Mouse (Mus musculus) embryonic facial prominence, embryonic 15.5 days (tissue): ENCODE data around the gene Ap3b1. TPM values are rescaled to one million over a fixed set of nuclear protein-coding genes. Genes with fewer than 3 reads are reported as not detected.
A peak's percentile ranks its signal among the peaks of the same experiment; 100 is the strongest.

Experiments
- ATAC-seq: fragments of 200-750 bp; cut with Nextera tagmentation; 2 replicates; pipeline ENCODE4 v1.8.0; 2017; ENCODE audit warnings: low read depth, moderate TSS enrichment; ENCODE audit not compliant: insufficient number of reproducible peaks, low FRiP score, low TSS enrichment
- H3K27ac ChIP-seq: fragments of 300-500 bp; sonication (generic); replicated peaks from 2 replicates; pipeline ENCODE4 v1.5.1; 2015; ENCODE audit warnings: mild to moderate bottlenecking, inconsistent platforms
- H3K27me3 ChIP-seq: fragments of 300-500 bp; sonication (generic); 2 replicates; pipeline ENCODE4 v1.6.1; 2015; ENCODE audit warnings: inconsistent platforms
- H3K36me3 ChIP-seq: fragments of 300-500 bp; sonication (generic); 2 replicates; pipeline ENCODE4 v1.6.1; 2015; ENCODE audit warnings: mild to moderate bottlenecking, inconsistent platforms
- H3K4me1 ChIP-seq: fragments of 300-500 bp; sonication (generic); 2 replicates; pipeline ENCODE4 v1.6.1; 2015; ENCODE audit warnings: inconsistent platforms
- H3K4me2 ChIP-seq: fragments of 300-500 bp; sonication (generic); replicated peaks from 2 replicates; pipeline ENCODE4 v1.6.1; 2015; ENCODE audit warnings: mild to moderate bottlenecking, inconsistent platforms
- H3K4me3 ChIP-seq: fragments of 300-500 bp; sonication (generic); replicated peaks from 2 replicates; pipeline ENCODE4 v1.5.1; 2015; ENCODE audit warnings: mild to moderate bottlenecking, inconsistent platforms
- H3K9ac ChIP-seq: fragments of 300-500 bp; sonication (generic); 2 replicates; pipeline ENCODE4 v1.6.1; 2015; ENCODE audit warnings: inconsistent platforms
- H3K9me3 ChIP-seq: fragments of 300-500 bp; sonication (generic); replicated peaks from 2 replicates; pipeline ENCODE4 v1.6.1; 2016; ENCODE audit warnings: inconsistent platforms
- WGBS: fragments of 180-500 bp; shearing (Covaris S2); methylation state at CpG from one replicate; pipeline ENCODE4 v1.1.7; 2015; 5-methylcytosine and 5-hydroxymethylcytosine counted together
- microRNA-seq: library from miRNA; unstranded; fragments of <30 nt; microRNA quantifications from one replicate; pipeline ENCODE4, GENCODE M21; 2016; ENCODE audit warnings: borderline number of aligned reads
- polyA plus RNA-seq: library from polyadenylated mRNA; unstranded; fragments of >200 nt; fragmentation: Nextera tagmentation; extraction: Ambion mirVana; gene quantifications from 2 replicates; pipeline ENCODE4 v1.2.1, GENCODE M21; 2015

Gene Ap3b1
- polyA plus RNA-seq, 1 experiment from 2014 or later, result 43.8 TPM

DNA sequence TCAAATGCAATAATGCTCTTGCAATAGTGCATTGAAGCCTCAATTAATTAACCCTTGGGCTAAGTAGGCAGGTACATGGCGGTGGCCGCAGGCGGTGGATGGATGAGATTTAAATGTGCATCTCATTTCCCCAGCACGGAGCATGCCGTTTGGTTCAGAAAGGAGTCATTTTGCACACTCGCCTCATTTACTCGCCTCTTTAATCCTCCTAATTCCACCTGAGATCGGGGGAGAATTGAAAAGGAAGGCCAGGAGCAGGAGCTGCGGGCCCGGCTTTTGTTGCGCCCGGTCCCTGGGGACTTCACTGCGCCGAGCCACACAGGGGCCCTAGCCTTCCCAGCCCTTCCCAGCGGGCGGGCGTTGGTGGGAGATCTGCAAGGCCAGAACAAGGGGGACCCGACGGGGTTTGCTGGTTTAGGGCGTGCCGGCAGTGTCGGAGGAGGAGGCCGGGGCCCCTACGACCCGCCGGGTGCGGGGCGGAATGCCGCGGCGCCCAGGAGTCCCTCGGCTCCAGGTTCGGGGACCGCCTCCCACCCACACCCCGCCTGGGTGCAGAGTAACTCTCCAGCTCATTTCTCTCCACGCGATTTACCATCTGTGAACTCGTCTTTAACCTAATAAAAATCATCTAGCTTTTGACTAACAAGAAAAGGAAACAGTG, 237.1 kb downstream of the Ap3b1 start:
- H3K36me3 ChIP-seq, result no peaks in the 10 kb centered on the region
- peaks cover 15% of the 10 kb centered on the region for H3K4me1 ChIP-seq
- H3K4me2 ChIP-seq, result peak overlapping the region; percentile 52
- WGBS, result 2% methylated on average over 38 of the region's 38 CpGs
- no peak for ATAC-seq
- H3K4me3 ChIP-seq, result peak overlapping the region; percentile 33
- peaks cover 59% of the 10 kb centered on the region for H3K27me3 ChIP-seq
- no peaks in the 10 kb centered on the region for H3K9me3 ChIP-seq
- H3K27ac ChIP-seq, result no peak overlapping the region
- H3K9ac ChIP-seq, result no peak overlapping the region

DNA sequence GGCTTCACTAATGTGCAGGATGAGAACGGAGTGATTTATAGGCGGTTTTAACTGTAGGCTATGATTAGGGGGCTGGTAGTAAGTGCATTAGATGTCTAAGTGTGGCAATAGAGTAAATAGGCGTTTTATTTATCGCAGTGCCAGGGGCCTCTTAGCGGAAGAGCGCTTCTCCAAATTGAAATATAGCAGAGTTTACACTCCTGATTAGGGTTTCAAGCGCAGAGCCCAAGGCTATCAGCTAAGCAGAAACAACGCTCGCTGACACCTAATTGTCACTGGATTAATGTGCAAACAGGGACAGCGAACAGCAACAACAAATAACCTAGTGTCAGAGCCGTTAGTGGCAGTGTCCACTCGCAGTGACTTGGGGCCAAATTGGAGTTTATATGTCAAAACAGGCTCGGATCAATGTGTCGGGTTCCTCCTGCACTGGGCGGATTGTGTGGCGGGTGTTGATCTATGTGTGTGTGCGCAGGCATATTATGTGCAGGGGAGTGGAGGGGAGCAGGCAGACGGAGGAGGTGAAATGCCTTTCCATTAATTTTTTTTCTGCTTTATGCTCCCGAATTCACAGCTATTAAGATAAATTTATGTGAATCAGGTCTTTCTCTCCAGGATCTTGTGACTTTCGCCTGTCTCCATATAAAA, 237.8 kb downstream of the Ap3b1 start:
- Histone ChIP-seq H3K9me3 (no peaks in the 10 kb centered on the region), H3K27me3 (peaks cover 59% of the 10 kb centered on the region), H3K4me3 (peak overlapping the region; percentile 33), H3K4me2 (peak overlapping the region; percentile 52), H3K9ac (no peak overlapping the region), H3K36me3 (no peaks in the 10 kb centered on the region), H3K27ac (no peak overlapping the region), H3K4me1 (peaks cover 15% of the 10 kb centered on the region)
- WGBS, result 12% methylated on average over 20 of the region's 20 CpGs
- ATAC-seq, result no peak

DNA sequence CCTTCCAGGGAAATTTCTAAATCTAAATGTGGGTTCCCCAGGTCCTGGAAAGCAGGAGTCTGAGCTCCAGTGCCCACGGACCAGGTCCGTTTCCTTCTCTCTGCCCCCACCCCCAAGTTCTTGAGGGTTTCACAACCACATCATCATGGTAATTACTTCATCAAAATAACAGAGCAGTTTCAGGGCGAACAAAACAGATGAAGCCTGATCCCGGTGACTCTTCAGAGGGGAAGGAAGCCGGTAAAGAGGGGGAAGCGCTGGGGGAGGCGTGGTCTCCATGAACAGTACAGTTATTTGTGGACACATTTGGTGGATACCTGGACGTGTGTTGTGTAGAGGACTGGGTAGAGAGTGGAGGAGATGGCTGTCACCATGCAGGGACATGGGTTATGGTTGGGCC, 241.0 kb downstream of the Ap3b1 start:
- Histone ChIP-seq H3K9me3 (no peaks in the 10 kb centered on the region), H3K9ac (no peak overlapping the region), H3K27me3 (peaks cover 48% of the 10 kb centered on the region), H3K4me2 (no peak overlapping the region), H3K27ac (no peak overlapping the region), H3K4me3 (no peak overlapping the region), H3K4me1 (peaks cover 15% of the 10 kb centered on the region), H3K36me3 (no peaks in the 10 kb centered on the region)
- WGBS, result 49% methylated on average over 8 of the region's 8 CpGs
- no peak for ATAC-seq

DNA sequence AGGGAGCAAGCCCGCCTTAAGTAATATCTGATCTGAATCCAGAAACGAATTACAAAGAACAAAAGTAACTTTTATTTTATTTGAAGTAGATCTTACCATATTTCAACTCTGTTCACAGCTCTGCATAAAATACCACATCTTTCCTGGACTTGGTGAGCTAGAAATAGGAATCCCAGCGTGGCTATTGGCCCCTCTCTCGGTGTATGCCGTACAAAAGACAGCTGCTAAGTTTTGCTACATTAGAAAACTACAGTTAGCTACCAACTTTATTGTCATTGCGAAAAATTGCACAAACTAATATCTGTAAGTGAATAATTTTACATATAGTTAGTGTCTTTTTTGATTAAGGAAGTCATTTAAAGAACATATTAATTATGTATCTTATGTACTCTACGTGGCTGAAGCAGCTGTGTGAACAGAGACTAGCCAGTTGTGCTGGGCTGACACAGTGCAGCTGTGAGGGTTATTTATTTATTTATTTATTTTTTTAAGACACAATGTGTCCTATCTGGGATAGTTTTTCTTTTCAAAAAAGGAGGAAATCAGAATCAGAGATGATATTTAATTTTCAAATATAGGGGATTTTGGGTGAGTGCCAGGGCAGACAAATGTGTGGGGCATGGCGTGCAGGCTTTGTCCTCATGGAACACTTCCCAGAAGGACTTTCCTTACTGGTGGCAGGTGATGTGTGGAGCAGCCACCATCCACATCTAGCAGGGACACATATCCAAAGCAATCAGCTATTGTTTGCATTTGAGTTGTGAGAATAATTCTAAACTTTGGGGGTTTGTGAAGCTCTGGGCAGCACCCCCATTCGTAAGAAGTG, 248.5 kb downstream of the Ap3b1 start:
- H3K4me1 ChIP-seq, result peaks cover 7% of the 10 kb centered on the region
- H3K4me3 ChIP-seq, result no peak overlapping the region
- WGBS, result 73% methylated on average over 9 of the region's 9 CpGs
- H3K4me2 ChIP-seq, result no peak overlapping the region
- peaks cover 9% of the 10 kb centered on the region; the same call in 1 of the 2 replicates for H3K27me3 ChIP-seq
- no peak overlapping the region for H3K9ac ChIP-seq
- H3K27ac ChIP-seq, result no peak overlapping the region
- no peaks in the 10 kb centered on the region for H3K36me3 ChIP-seq
- no peak for ATAC-seq
- H3K9me3 ChIP-seq, result no peaks in the 10 kb centered on the region

DNA sequence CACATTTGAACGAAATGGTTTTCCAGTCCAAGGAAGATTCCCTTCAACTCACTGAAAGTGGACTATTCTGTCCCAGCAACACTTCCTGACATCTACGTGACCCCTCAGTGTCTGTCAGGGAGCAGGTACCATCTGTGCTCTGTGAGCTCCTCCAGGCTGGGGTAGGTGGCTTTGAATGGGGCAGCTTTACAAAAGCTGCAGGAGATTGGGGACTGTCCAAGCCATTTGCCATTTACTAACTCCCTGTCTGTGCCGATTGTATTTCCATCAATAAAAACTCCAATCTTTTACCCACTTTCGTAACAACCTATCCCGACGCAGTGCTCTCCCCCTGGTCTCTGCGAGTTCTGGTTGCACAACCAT, 249.1 kb downstream of the Ap3b1 start:
- Histone ChIP-seq H3K4me2 (no peak overlapping the region), H3K27ac (no peak overlapping the region), H3K27me3 (peaks cover 9% of the 10 kb centered on the region; the same call in 1 of the 2 replicates), H3K9ac (no peak overlapping the region), H3K9me3 (no peaks in the 10 kb centered on the region), H3K36me3 (no peaks in the 10 kb centered on the region), H3K4me1 (peaks cover 7% of the 10 kb centered on the region), H3K4me3 (no peak overlapping the region)
- WGBS, result 31% methylated on average over 7 of the region's 7 CpGs
- ATAC-seq, result no peak

DNA sequence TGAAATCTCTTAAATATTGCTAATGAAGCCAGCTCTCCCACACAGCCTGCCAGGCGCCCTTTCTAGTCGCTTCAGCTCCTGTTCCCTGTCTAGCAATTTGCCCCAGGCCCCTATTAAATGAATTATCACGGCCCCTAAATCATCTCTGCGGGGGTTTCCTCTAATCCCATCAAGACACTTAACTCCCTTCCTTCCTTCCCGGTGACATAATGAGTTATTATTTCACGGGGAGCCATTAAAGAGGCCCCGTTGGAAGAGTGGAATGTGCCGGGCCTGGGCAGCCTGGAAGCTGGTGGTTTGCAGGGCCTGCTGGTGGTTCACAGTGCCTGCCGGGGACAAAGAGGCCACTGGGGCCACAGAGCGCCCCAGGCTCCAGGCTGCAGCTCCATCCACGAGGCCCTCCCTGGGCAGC, 249.7 kb downstream of the Ap3b1 start:
- 12% methylated on average over 11 of the region's 11 CpGs for WGBS
- Histone ChIP-seq H3K4me2 (no peak overlapping the region), H3K36me3 (no peaks in the 10 kb centered on the region), H3K27ac (no peak overlapping the region), H3K27me3 (peaks cover 9% of the 10 kb centered on the region; the same call in 1 of the 2 replicates), H3K9me3 (no peaks in the 10 kb centered on the region), H3K4me1 (peaks cover 7% of the 10 kb centered on the region), H3K4me3 (no peak overlapping the region), H3K9ac (no peak overlapping the region)
- ATAC-seq, result no peak

DNA sequence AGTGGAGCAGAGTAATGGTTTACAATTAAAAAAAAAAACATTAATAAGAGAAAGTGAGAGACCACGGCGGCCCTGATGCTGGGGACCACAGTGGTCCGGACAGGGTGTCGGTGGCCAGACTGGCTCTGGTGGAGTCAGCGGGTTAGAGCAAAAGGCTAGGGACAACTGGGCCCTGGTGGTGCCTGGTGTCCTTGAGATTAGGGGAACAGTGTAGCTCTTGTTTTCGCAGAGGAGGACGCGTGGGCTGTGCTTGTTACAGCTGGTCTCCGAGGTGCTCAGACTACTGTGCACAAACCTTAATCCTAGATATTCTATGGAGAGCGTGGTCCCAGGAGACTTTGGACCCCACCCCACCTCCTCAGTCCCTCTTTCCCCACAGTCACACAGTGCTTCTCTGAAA, 250.2 kb downstream of the Ap3b1 start:
- H3K9me3 ChIP-seq, result no peaks in the 10 kb centered on the region
- H3K27me3 ChIP-seq, result peaks cover 9% of the 10 kb centered on the region; the same call in 1 of the 2 replicates
- no peak for ATAC-seq
- 58% methylated on average over 10 of the region's 10 CpGs for WGBS
- H3K36me3 ChIP-seq, result no peaks in the 10 kb centered on the region
- no peak overlapping the region for H3K4me3 ChIP-seq
- peaks cover 7% of the 10 kb centered on the region for H3K4me1 ChIP-seq
- H3K9ac ChIP-seq, result no peak overlapping the region
- no peak overlapping the region for H3K4me2 ChIP-seq
- H3K27ac ChIP-seq, result no peak overlapping the region

Small RNA genes within 50 kb of the gene (microRNA-seq; reads per million reads assigned to microRNA genes)
- not detected for gene Gm25109

Other genes starting within 250 kb of the Ap3b1 start
- 35.8 and 36.7 TPM in 2 replicates for gene Scamp1, start 73.1 kb upstream of the Ap3b1 start, polyA plus RNA-seq